Mouse (Mus musculus): ENCODE data around the gene Ano3. TPM values are rescaled to one million over a fixed set of nuclear protein-coding genes. Genes with fewer than 3 reads are reported as not detected.

Ano3 gene
- polyA plus RNA-seq, 1 experiment, result not detected

- no peaks in the 10 kb centered on the region for H3K27me3 ChIP-seq (ENCODE audit: control insufficient read depth, insufficient read depth, low read length)
- no peak for DNase-seq (ENCODE audit: low read depth in 1 of 2, low spot score in 2 of 2)
- H3K4me1 ChIP-seq (ENCODE audit: control insufficient read depth, insufficient read depth, insufficient read length), result no peaks in the 10 kb centered on the region
- no peak overlapping the region for H3K4me3 ChIP-seq (ENCODE audit: extremely low read depth, insufficient read depth, insufficient read length)
- no peak for TF ChIP-seq POLR2A (IDR thresholded peaks at IDR 0.05; ENCODE audit: low read depth, low read length)
- no peak for TF ChIP-seq CTCF (IDR thresholded peaks at IDR 0.05; ENCODE audit: extremely low read depth, insufficient read depth, insufficient read length, insufficient replicate concordance)
- H3K27ac ChIP-seq (ENCODE audit: insufficient read depth, low read length), result no peak overlapping the region
- no peaks in the 10 kb centered on the region for H3K36me3 ChIP-seq (ENCODE audit: control insufficient read depth, insufficient read depth, low read length)
- 92% methylated on average over 2 of the region's 2 CpGs for WGBS
Measured at GRCm38 (mm10) chr2:110970158-110970557, 19.4 kb upstream of the Ano3 start.

DNA sequence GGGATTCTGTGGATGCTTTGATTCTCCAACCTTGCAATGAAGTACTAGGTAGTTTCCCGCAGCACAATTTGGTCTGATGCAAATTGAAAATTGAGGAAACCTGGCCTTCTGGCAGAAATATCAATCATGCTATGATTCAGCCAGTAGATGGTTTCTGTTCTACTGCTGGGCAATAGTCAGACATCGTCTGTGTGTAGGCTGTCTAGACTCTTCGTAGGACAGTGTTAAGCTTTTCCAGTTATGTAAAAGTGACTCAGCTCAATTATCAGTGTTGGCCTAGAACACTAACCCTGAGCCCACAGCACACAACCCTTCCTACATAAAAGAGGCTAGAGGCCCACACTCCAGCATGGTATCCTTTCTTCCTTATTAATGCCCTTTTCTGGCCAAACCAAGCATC, 14.7 kb upstream of the Ano3 start:
- TF ChIP-seq CTCF (IDR thresholded peaks at IDR 0.05; ENCODE audit: extremely low read depth, insufficient read depth, insufficient read length, insufficient replicate concordance) (no peak), POLR2A (IDR thresholded peaks at IDR 0.05; ENCODE audit: low read depth, low read length) (no peak)
- WGBS, result 87% methylated on average over 3 of the region's 3 CpGs

DNA sequence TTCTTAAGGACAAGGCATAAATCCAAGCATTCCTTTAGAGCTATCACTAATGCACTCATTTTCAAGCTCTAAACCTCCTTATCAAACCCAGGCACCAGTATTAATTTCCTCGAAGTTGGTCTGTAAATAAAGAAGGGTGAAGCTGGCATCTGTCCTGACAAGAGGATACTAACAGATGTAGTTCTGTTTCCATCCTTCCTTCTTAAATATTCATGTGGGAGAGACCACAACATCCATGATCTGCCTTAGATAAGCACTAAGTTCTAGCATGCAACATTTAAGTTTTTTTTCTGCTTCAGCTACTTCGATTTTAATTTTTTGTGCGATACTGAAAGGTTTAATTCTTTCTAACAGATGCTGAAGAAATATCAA, 305 bp downstream of the Ano3 start:
- Histone ChIP-seq H3K27ac (ENCODE audit: insufficient read depth, low read length) (no peak overlapping the region), H3K4me1 (ENCODE audit: control insufficient read depth, insufficient read depth, insufficient read length) (no peaks in the 10 kb centered on the region), H3K27me3 (ENCODE audit: control insufficient read depth, insufficient read depth, low read length) (no peaks in the 10 kb centered on the region), H3K4me3 (ENCODE audit: extremely low read depth, insufficient read depth, insufficient read length) (no peak overlapping the region), H3K36me3 (ENCODE audit: control insufficient read depth, insufficient read depth, low read length) (no peaks in the 10 kb centered on the region)
- WGBS, result 62% methylated on average over 3 of the region's 3 CpGs
- DNase-seq (ENCODE audit: low read depth in 1 of 2, low spot score in 2 of 2), result no peak
- TF ChIP-seq CTCF (IDR thresholded peaks at IDR 0.05; ENCODE audit: extremely low read depth, insufficient read depth, insufficient read length, insufficient replicate concordance) (no peak), POLR2A (IDR thresholded peaks at IDR 0.05; ENCODE audit: low read depth, low read length) (no peak)

More for the DNA sequence above, 14.7 kb upstream of the Ano3 start:
- Histone ChIP-seq H3K36me3 (ENCODE audit: control insufficient read depth, insufficient read depth, low read length) (no peaks in the 10 kb centered on the region), H3K4me1 (ENCODE audit: control insufficient read depth, insufficient read depth, insufficient read length) (no peaks in the 10 kb centered on the region), H3K4me3 (ENCODE audit: extremely low read depth, insufficient read depth, insufficient read length) (no peak overlapping the region), H3K27ac (ENCODE audit: insufficient read depth, low read length) (no peak overlapping the region), H3K27me3 (ENCODE audit: control insufficient read depth, insufficient read depth, low read length) (no peaks in the 10 kb centered on the region)
- DNase-seq (ENCODE audit: low read depth in 1 of 2, low spot score in 2 of 2), result no peak

DNA sequence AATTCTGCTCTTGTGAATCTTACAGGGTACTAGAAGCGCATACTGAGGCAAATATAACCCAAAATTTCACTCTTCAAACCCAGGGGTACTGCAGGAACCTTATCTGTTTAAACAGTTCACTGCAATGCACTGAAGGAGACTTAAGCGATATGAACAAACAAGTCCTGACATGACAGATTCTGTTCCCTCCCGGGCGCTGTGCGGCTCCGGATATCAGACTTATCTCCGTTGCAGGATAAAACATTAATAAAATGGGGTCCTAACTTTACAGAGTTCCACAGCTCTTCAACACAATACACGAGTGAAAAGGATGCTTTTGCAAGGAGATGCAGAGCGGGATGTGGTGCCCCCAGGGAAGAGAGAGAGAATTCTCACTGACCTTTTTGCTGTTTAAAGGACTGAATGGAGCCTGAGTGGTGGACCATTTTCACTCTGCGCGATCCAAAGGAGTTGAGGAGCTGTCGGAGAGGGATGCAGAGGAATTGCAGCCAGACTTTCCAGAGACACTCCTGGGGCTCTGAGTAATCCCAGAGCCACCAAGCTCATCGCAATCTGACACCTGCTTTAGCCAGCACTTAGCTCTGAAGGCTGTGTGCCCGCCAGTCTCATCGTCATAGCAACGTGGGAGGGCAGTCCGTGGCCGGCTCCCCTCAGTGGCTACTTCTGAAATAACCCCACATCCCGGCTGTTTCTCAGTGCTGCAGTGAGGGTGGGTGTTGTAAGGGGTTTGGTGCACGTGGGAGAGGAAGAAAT, 868 bp downstream of the Ano3 start:
- H3K4me3 ChIP-seq (ENCODE audit: extremely low read depth, insufficient read depth, insufficient read length), result no peak overlapping the region
- TF ChIP-seq POLR2A (IDR thresholded peaks at IDR 0.05; ENCODE audit: low read depth, low read length) (no peak), CTCF (IDR thresholded peaks at IDR 0.05; ENCODE audit: extremely low read depth, insufficient read depth, insufficient read length, insufficient replicate concordance) (no peak)
- WGBS, result 16% methylated on average over 20 of the region's 20 CpGs

GRCm38 (mm10) chr2:110945171-110945570, 5.6 kb downstream of the Ano3 start:
- no peaks in the 10 kb centered on the region for H3K27me3 ChIP-seq (ENCODE audit: control insufficient read depth, insufficient read depth, low read length)
- WGBS, result 61% methylated on average over 1 of the region's 1 CpGs
- H3K27ac ChIP-seq (ENCODE audit: insufficient read depth, low read length), result no peak overlapping the region
- no peaks in the 10 kb centered on the region for H3K36me3 ChIP-seq (ENCODE audit: control insufficient read depth, insufficient read depth, low read length)
- DNase-seq (ENCODE audit: low read depth in 1 of 2, low spot score in 2 of 2), result no peak
- H3K4me1 ChIP-seq (ENCODE audit: control insufficient read depth, insufficient read depth, insufficient read length), result no peaks in the 10 kb centered on the region
- no peak overlapping the region for H3K4me3 ChIP-seq (ENCODE audit: extremely low read depth, insufficient read depth, insufficient read length)
- TF ChIP-seq POLR2A (IDR thresholded peaks at IDR 0.05; ENCODE audit: low read depth, low read length), result no peak
- no peak for TF ChIP-seq CTCF (IDR thresholded peaks at IDR 0.05; ENCODE audit: extremely low read depth, insufficient read depth, insufficient read length, insufficient replicate concordance)

More for the DNA sequence above, 868 bp downstream of the Ano3 start:
- H3K4me1 ChIP-seq (ENCODE audit: control insufficient read depth, insufficient read depth, insufficient read length), result no peaks in the 10 kb centered on the region
- H3K36me3 ChIP-seq (ENCODE audit: control insufficient read depth, insufficient read depth, low read length), result no peaks in the 10 kb centered on the region
- DNase-seq (ENCODE audit: low read depth in 1 of 2, low spot score in 2 of 2), result no peak
- H3K27me3 ChIP-seq (ENCODE audit: control insufficient read depth, insufficient read depth, low read length), result no peaks in the 10 kb centered on the region
- H3K27ac ChIP-seq (ENCODE audit: insufficient read depth, low read length), result no peak overlapping the region

GRCm38 (mm10) chr2:110935691-110936090, 15.0 kb downstream of the Ano3 start:
- DNase-seq (ENCODE audit: low read depth in 1 of 2, low spot score in 2 of 2), result no peak

DNA sequence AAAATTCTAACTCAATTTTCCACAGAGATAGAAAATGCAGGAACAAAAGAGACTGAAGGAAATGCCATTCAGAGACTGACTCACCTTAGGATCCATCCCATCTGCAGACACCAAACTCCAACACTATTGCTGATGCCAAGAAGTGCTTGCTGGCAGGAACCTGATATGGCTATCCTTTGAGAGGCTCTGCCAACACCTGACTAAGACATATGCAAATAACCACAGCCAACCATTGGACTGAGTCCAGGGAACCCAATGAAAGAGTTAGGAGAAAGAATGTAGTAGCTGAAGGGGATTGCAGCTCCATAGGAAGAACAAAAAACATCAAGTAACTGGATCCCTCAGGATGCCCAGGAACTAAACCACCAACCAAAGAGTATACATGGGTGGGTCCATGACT, 21.6 kb downstream of the Ano3 start:
- Histone ChIP-seq H3K27ac (ENCODE audit: insufficient read depth, low read length) (no peak overlapping the region), H3K36me3 (ENCODE audit: control insufficient read depth, insufficient read depth, low read length) (no peaks in the 10 kb centered on the region), H3K27me3 (ENCODE audit: control insufficient read depth, insufficient read depth, low read length) (no peaks in the 10 kb centered on the region), H3K4me3 (ENCODE audit: extremely low read depth, insufficient read depth, insufficient read length) (no peak overlapping the region), H3K4me1 (ENCODE audit: control insufficient read depth, insufficient read depth, insufficient read length) (no peaks in the 10 kb centered on the region)
- DNase-seq (ENCODE audit: low read depth in 1 of 2, low spot score in 2 of 2), result no peak
- TF ChIP-seq CTCF (IDR thresholded peaks at IDR 0.05; ENCODE audit: extremely low read depth, insufficient read depth, insufficient read length, insufficient replicate concordance), result no peak

More at GRCm38 (mm10) chr2:110935691-110936090, 15.0 kb downstream of the Ano3 start:
- TF ChIP-seq CTCF (IDR thresholded peaks at IDR 0.05; ENCODE audit: extremely low read depth, insufficient read depth, insufficient read length, insufficient replicate concordance) (no peak), POLR2A (IDR thresholded peaks at IDR 0.05; ENCODE audit: low read depth, low read length) (no peak)
- Histone ChIP-seq H3K4me1 (ENCODE audit: control insufficient read depth, insufficient read depth, insufficient read length) (no peaks in the 10 kb centered on the region), H3K27ac (ENCODE audit: insufficient read depth, low read length) (no peak overlapping the region), H3K27me3 (ENCODE audit: control insufficient read depth, insufficient read depth, low read length) (no peaks in the 10 kb centered on the region), H3K4me3 (ENCODE audit: extremely low read depth, insufficient read depth, insufficient read length) (no peak overlapping the region), H3K36me3 (ENCODE audit: control insufficient read depth, insufficient read depth, low read length) (no peaks in the 10 kb centered on the region)

All from spleen, adult 2 months (tissue).